Mouse (Mus musculus): ENCODE measurements at regions not wholly inside any gene's neighbourhood (a gene's known extent, or its start where the extent isn't known, plus 50 kb on each side); places are given as distances from the start of the nearest gene placed in this dataset.

- Histone ChIP-seq H3K27ac (no peak overlapping the region), H3K4me1 (no peaks in the 10 kb centered on the region), H3K36me3 (replicated peaks) (no peaks in the 10 kb centered on the region), H3K9ac (no peak overlapping the region), H3K4me3 (no peak overlapping the region), H3K4me2 (no peak overlapping the region), H3K9me3 (no peaks in the 10 kb centered on the region), H3K27me3 (replicated peaks) (no peaks in the 10 kb centered on the region)
- 81% methylated on average over 6 of the region's 6 CpGs for WGBS
- no peak for ATAC-seq (replicated peaks)
Observed at GRCm38 (mm10) chr8:25326930-25327329, 502.8 kb upstream of the Adam5 start.

- no peak overlapping the region for H3K9ac ChIP-seq
- no peak overlapping the region for H3K4me2 ChIP-seq
- H3K4me1 ChIP-seq = no peaks in the 10 kb centered on the region
- 62% methylated on average over 12 of the region's 12 CpGs for whole genome bisulfite sequencing
- ATAC-seq (replicated peaks) = peak; percentile 67; the same call in 1 of the 2 replicates
- H3K9me3 ChIP-seq = no peaks in the 10 kb centered on the region
- H3K27me3 ChIP-seq (replicated peaks) = no peaks in the 10 kb centered on the region
- no peak overlapping the region for H3K27ac ChIP-seq
- no peak overlapping the region for H3K4me3 ChIP-seq
- no peaks in the 10 kb centered on the region for H3K36me3 ChIP-seq (replicated peaks)
Observed at GRCm38 (mm10) chr8:25326257-25326656, 502.1 kb upstream of the Adam5 start.

DNA sequence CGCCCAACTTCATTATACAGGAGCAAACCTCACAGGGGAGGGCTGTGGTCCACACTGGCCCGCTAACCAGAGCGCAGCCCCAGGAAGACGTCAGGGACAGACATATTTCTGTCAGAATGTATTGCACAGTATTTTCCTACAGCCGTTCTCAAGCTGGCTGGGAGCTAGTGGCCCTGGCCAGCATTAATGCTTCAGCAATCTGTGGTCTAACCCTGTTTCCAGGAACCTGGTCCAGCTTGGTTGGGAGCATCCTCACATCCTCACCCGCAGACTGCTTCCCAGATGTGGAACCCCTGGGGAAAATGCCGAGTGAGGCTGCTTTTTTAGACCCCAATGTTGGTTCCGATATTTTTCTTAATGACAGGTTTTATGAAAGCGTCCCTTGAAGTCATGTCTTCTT lies 500.6 kb upstream of the Adam5 start:
- Histone ChIP-seq H3K4me3 (no peak overlapping the region), H3K9ac (no peak overlapping the region), H3K9me3 (no peaks in the 10 kb centered on the region), H3K27ac (no peak overlapping the region), H3K4me2 (no peak overlapping the region), H3K36me3 (replicated peaks) (no peaks in the 10 kb centered on the region), H3K4me1 (no peaks in the 10 kb centered on the region), H3K27me3 (replicated peaks) (no peaks in the 10 kb centered on the region)
- ATAC-seq (replicated peaks) = no peak
- WGBS = 93% methylated on average over 9 of the region's 9 CpGs

GRCm38 (mm10) chr8:25323643-25324420 lies 499.7 kb upstream of the Adam5 start:
- no peak for ATAC-seq (replicated peaks)
- no peak overlapping the region for H3K9ac ChIP-seq
- H3K4me3 ChIP-seq = no peak overlapping the region
- H3K9me3 ChIP-seq = no peaks in the 10 kb centered on the region
- no peak overlapping the region for H3K27ac ChIP-seq
- H3K36me3 ChIP-seq (replicated peaks) = no peaks in the 10 kb centered on the region
- 60% methylated on average over 19 of the region's 19 CpGs for WGBS
- H3K4me1 ChIP-seq = no peaks in the 10 kb centered on the region
- H3K27me3 ChIP-seq (replicated peaks) = no peaks in the 10 kb centered on the region
- H3K4me2 ChIP-seq = no peak overlapping the region

- Histone ChIP-seq H3K9me3 (no peaks in the 10 kb centered on the region), H3K4me1 (peaks cover 7% of the 10 kb centered on the region), H3K36me3 (replicated peaks) (no peaks in the 10 kb centered on the region), H3K27ac (no peak overlapping the region), H3K27me3 (replicated peaks) (no peaks in the 10 kb centered on the region), H3K9ac (no peak overlapping the region), H3K4me3 (no peak overlapping the region), H3K4me2 (no peak overlapping the region)
- ATAC-seq (replicated peaks) = no peak
- 86% methylated on average over 4 of the region's 4 CpGs for WGBS
Observed at GRCm38 (mm10) chr8:25316383-25316782, 492.2 kb upstream of the Adam5 start.

DNA sequence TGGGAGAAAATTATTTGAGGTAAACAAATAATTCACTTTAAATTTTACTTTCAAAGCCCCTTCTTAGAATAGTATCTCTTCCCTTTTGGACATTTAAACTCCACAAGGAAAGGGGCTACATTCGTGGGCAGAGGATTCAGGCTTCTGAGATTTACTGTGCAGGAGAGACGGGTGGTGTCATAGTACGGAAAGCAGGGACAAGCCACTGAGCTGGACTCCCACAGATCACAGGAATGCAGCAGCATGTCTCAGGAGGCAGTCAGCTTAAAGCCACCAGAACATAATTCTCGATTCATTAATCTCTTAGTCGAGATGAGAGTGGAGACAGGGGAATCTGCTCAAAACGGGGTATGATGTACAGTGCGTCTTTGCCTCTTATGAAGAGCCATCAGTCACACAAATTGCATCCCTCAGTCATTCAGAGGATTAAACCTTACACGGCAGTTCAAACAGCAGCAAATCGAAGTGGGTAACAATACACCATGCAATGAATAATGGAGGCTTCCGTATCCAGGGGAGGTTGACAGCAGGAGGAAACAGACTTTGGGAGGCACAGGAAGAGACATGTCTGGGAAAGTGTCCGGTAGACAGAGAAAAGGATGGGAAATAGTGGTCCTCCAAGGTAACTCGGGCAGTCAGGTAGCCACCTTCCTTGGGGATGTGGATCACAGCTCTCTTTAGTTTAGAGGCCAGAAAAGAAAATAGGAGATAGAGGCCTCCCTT lies 487.8 kb upstream of the Adam5 start:
- Histone ChIP-seq H3K4me2 (no peak overlapping the region), H3K9ac (no peak overlapping the region)
- ATAC-seq (replicated peaks) = no peak

DNA sequence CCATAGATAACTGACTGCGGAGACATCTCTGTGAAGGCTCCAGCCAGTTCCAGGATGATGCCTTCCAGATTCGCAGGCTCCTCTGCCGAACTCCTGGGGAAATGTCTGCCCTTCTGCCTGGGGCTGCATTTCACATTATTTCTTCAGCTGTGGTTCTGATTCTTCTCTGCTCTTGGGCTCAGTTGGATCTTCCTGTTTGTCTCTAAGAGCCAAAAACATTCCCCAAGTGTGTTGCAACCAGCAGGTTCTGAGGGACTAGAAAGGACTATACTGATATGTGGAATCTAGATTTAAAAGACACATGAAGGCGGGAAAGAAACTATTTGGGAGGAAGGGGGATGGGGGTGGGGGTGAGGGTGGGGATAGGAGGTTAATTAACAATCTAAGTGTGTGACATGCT lies 483.8 kb upstream of the Adam5 start:
- Histone ChIP-seq H3K27ac (no peak overlapping the region), H3K4me3 (no peak overlapping the region), H3K27me3 (replicated peaks) (no peaks in the 10 kb centered on the region), H3K9ac (no peak overlapping the region), H3K36me3 (replicated peaks) (no peaks in the 10 kb centered on the region), H3K9me3 (no peaks in the 10 kb centered on the region), H3K4me1 (peaks cover 16% of the 10 kb centered on the region), H3K4me2 (no peak overlapping the region)
- 78% methylated on average over 4 of the region's 4 CpGs for WGBS
- ATAC-seq (replicated peaks) = no peak

More for the DNA sequence above, 487.8 kb upstream of the Adam5 start:
- WGBS = 18% methylated on average over 12 of the region's 12 CpGs
- H3K27ac ChIP-seq = peak overlapping the region; percentile 34; the same call in 1 of the 2 replicates
- H3K4me1 ChIP-seq = peaks cover 12% of the 10 kb centered on the region
- no peaks in the 10 kb centered on the region for H3K36me3 ChIP-seq (replicated peaks)
- no peaks in the 10 kb centered on the region for H3K9me3 ChIP-seq
- H3K27me3 ChIP-seq (replicated peaks) = no peaks in the 10 kb centered on the region
- H3K4me3 ChIP-seq = no peak overlapping the region

- Histone ChIP-seq H3K4me2 (no peak overlapping the region), H3K27ac (no peak overlapping the region), H3K36me3 (replicated peaks) (no peaks in the 10 kb centered on the region), H3K4me1 (peaks cover 16% of the 10 kb centered on the region), H3K4me3 (no peak overlapping the region), H3K9ac (no peak overlapping the region), H3K27me3 (replicated peaks) (no peaks in the 10 kb centered on the region), H3K9me3 (no peaks in the 10 kb centered on the region)
- WGBS = 90% methylated on average over 11 of the region's 11 CpGs
- ATAC-seq (replicated peaks) = no peak
Observed at GRCm38 (mm10) chr8:25307511-25307910, 483.3 kb upstream of the Adam5 start.

DNA sequence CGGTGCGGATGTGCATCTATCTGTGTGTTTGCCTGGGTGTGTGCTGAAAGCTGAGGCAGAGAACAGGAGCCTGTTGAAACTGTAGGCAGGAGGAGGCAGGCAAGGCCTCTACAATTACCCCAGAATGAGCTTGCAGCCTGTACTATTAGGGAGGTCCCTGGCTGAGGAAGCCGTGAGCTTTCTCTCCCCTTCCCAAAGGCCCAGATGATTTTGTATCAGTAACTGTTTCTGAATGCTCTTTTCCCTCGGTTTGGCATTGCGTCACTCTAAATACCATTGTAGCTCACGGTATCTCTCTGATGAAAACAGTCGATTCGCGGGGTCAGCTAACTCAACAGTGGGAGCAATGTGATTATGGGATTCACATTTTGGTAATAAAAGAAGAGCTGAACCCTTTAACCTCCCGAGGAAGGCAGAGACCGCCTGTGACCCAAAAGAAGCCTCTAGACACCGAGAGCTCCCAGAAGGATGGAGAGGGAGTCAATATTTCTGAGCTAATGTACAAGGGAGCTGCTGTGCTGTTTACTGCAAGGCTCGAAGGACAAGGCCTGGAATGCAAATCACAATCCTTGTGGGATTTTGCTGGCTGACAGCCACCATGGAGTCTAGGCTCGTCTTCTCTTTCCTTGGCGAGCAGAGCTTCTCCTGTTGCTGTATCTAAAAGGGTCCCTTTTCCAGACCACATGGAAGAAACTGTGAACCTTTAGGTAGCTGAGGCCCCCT lies 482.8 kb upstream of the Adam5 start:
- no peak for ATAC-seq (replicated peaks)
- Histone ChIP-seq H3K4me3 (no peak overlapping the region), H3K4me2 (no peak overlapping the region), H3K27me3 (replicated peaks) (no peaks in the 10 kb centered on the region), H3K9ac (no peak overlapping the region), H3K9me3 (no peaks in the 10 kb centered on the region), H3K27ac (no peak overlapping the region; the same call in 1 of the 2 replicates), H3K4me1 (peaks cover 12% of the 10 kb centered on the region), H3K36me3 (replicated peaks) (no peaks in the 10 kb centered on the region)
- WGBS = 54% methylated on average over 15 of the region's 15 CpGs
